Mouse (Mus musculus) stomach, postnatal 0 days (tissue): ENCODE results near the gene Rag2.

ENCODE experiments used
- CTCF ChIP-seq: IDR thresholded peaks from 2 replicates; pipeline ENCODE4 v1.5.1; 2016; ENCODE audit warnings: antibody characterized with exemption, low read depth, mild to moderate bottlenecking, moderate library complexity
- EP300 ChIP-seq: optimal IDR thresholded peaks from 2 replicates; pipeline ENCODE3; 2016; ENCODE audit warnings: antibody characterized with exemption

DNA sequence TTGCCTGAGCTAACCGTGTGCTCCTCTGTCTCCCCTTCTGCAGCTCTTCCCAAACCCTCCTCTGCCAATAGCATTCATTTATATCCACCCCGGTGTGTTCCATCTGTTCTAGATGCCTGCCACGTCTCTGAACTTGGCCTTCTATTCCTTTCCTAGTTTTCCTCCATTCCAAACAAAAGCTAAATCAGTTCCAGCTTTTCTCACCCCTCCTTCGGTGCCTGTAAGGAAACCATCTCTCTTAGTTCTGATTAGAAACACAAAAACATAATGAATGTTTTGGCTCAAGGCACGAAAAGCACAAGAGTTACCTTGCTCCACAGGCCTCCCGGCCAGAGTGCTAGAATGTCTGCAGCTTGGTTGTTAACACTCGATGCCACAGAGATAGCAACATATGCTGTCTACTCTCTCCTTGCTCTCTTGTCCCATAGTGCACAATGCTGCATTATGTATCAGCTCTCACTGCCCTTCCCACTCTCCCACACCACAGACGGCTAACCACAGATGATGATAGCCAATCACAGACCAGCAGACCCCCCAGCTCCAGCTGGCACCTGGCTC, 24.7 kb downstream of the Rag2 start, which contains the start of the genes Rag1 and B230118H07Rik:
- TF ChIP-seq CTCF (no peak), EP300 (no peak)
